Mouse (Mus musculus) neural tube, embryonic 12.5 days (tissue): ENCODE measurements around the gene Cxcl5. TPM values are rescaled to one million over a fixed set of nuclear protein-coding genes. Genes with fewer than 3 reads are reported as not detected.

Source experiments
- ATAC-seq: fragments of 200-750 bp; cut with Nextera tagmentation; 2 replicates; pipeline ENCODE4 v1.8.0; 2017; ENCODE audit warnings: low read depth, mild to moderate bottlenecking, moderate TSS enrichment, moderate library complexity; ENCODE audit not compliant: low FRiP score
- H3K27ac ChIP-seq: fragments of 300-500 bp; sonication (generic); 2 replicates; pipeline ENCODE4 v1.5.1; 2016
- H3K27me3 ChIP-seq: fragments of 300-500 bp; sonication (generic); replicated peaks from 2 replicates; pipeline ENCODE4 v1.6.1; 2016; ENCODE audit warnings: mild to moderate bottlenecking
- H3K36me3 ChIP-seq: fragments of 300-500 bp; sonication (generic); 2 replicates; pipeline ENCODE4 v1.6.1; 2016; ENCODE audit warnings: mild to moderate bottlenecking
- H3K4me1 ChIP-seq: fragments of 300-500 bp; sonication (generic); 2 replicates; pipeline ENCODE4 v1.6.1; 2016
- H3K4me2 ChIP-seq: fragments of 300-500 bp; sonication (generic); replicated peaks from 2 replicates; pipeline ENCODE4 v1.6.1; 2016; ENCODE audit warnings: mild to moderate bottlenecking
- H3K4me3 ChIP-seq: fragments of 300-500 bp; sonication (generic); 2 replicates; pipeline ENCODE4 v1.5.1; 2016
- H3K9ac ChIP-seq: fragments of 300-500 bp; sonication (generic); 2 replicates; pipeline ENCODE4 v1.6.1; 2016; ENCODE audit warnings: mild to moderate bottlenecking
- H3K9me3 ChIP-seq: fragments of 300-500 bp; sonication (generic); 2 replicates; pipeline ENCODE4 v1.6.1; 2016; ENCODE audit warnings: mild to moderate bottlenecking
- WGBS: fragments of 180-500 bp; shearing (Covaris S2); methylation state at CpG from one replicate; pipeline ENCODE4 v1.1.7; 2016; 5-methylcytosine and 5-hydroxymethylcytosine counted together
- polyA plus RNA-seq: library from polyadenylated mRNA; unstranded; fragments of >200 nt; fragmentation: Nextera tagmentation; extraction: Ambion mirVana; gene quantifications from 2 replicates; pipeline ENCODE4 v1.2.1, GENCODE M21; 2016

Cxcl5 gene
- polyA plus RNA-seq: 0.10 TPM in 1 of 2 replicates, not detected in the other

DNA sequence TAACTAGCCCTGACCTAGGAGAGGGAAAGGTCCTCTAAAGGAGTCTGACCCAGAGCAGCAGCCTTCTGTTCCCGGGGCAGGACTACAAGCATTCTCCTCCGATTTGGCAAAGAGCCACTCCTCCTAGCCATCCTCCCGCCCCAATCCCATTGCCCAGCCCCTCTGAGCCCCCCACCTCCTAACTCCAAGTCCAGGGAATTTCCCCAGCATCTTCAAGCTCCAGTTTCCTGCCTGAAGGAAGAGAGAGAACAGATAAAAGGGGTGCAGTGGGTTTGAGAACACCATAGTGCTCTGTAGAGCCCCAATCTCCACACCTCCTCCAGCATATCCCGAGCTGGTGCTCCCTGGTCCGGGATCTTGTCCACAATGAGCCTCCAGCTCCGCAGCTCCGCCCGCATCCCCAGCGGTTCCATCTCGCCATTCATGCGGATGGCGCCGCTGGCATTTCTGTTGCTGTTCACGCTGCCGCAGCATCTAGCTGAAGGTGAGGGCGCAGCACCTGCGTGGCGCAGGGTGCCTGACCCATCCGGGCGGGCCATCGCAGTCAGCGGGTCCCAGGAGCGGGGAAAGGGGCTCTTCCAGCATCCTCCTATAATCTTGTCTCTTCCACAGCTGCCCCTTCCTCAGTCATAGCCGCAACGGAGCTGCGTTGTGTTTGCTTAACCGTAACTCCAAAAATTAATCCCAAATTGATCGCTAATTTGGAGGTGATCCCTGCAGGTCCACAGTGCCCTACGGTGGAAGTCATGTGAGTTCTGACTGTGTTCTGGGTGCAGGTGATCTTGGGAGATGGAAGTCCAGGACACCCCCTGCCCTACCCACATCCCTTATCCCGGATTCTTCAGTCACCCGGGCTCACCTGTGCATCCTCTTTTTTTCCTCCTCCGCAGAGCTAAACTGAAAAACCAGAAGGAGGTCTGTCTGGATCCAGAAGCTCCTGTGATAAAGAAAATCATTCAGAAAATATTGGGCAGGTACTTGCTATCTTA lies at the start of gene Cxcl5:
Gene Cxcl5 (plus strand): TSS at position 284 of the 989 bp plus-strand sequence.
- ATAC-seq: peak; percentile 69
- Histone ChIP-seq H3K4me2 (peak within 1 kb of the TSS; percentile 79), H3K36me3 (no peaks in the 10 kb centered on the region), H3K27me3 (peaks cover 13% of the 10 kb centered on the region), H3K4me1 (peaks cover 10% of the 10 kb centered on the region), H3K27ac (no peak within 1 kb of the TSS), H3K4me3 (peak within 1 kb of the TSS; percentile 37), H3K9ac (peak within 1 kb of the TSS; percentile 55), H3K9me3 (no peaks in the 10 kb centered on the region)
- WGBS: 4% methylated on average over 32 of the region's 32 CpGs

DNA sequence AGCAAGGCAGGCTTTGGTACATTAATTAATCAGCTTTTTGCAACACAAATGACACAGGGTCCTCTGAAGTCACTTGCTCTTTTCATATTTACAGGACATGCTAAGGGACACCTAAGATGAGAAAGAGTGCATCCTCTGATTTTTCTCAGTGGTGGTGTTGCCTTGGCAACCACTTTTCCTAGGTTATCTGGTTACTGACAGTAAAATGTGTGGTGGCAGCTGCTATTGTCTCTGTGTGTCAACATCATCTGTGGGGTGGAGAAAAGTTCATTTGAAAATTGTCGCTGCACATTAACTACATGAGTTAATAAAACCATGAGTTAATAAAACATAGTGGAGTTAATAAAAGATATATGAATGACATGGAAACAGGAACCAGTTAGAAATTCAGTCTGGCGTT lies 47.8 kb upstream of the Cxcl5 start:
- no peaks in the 10 kb centered on the region for H3K27me3 ChIP-seq
- 85% methylated on average over 2 of the region's 2 CpGs for WGBS
- no peak overlapping the region for H3K4me2 ChIP-seq
- H3K9ac ChIP-seq: no peak overlapping the region
- ATAC-seq: no peak
- no peaks in the 10 kb centered on the region for H3K9me3 ChIP-seq
- H3K4me1 ChIP-seq: no peaks in the 10 kb centered on the region
- no peaks in the 10 kb centered on the region for H3K36me3 ChIP-seq
- no peak overlapping the region for H3K27ac ChIP-seq
- no peak overlapping the region for H3K4me3 ChIP-seq

DNA sequence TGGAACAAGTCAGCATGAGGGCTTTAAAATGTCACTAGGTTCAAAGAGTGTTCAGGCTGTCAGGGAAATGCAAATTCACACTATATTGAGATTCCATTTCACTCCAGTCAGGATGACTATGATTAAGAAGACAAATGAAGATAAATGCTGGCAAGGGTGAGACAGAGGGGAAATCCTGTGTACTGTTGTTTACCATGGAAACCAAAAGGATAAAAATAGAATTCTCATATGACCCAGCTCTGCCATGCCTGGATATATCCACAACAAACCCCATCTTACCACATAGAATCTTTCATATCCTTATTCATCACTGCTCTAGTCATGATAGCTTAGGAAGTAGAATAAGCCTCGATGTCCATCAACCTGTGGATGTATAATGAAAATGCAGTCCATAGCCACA lies 41.2 kb upstream of the Cxcl5 start:
- no peak for ATAC-seq
- no peak overlapping the region for H3K27ac ChIP-seq

GRCm38 (mm10) chr5:90722656-90723055 lies 36.5 kb upstream of the Cxcl5 start:
- no peak overlapping the region for H3K9ac ChIP-seq
- no peaks in the 10 kb centered on the region for H3K27me3 ChIP-seq
- no peak overlapping the region for H3K27ac ChIP-seq
- no peaks in the 10 kb centered on the region for H3K9me3 ChIP-seq
- no peaks in the 10 kb centered on the region for H3K4me1 ChIP-seq
- no peak overlapping the region for H3K4me3 ChIP-seq
- ATAC-seq: no peak
- 94% methylated on average over 3 of the region's 3 CpGs for WGBS
- no peaks in the 10 kb centered on the region for H3K36me3 ChIP-seq
- no peak overlapping the region for H3K4me2 ChIP-seq

More for the DNA sequence above, 41.2 kb upstream of the Cxcl5 start:
- Histone ChIP-seq H3K9ac (no peak overlapping the region), H3K4me3 (no peak overlapping the region), H3K27me3 (no peaks in the 10 kb centered on the region), H3K4me1 (no peaks in the 10 kb centered on the region), H3K9me3 (no peaks in the 10 kb centered on the region), H3K4me2 (no peak overlapping the region), H3K36me3 (no peaks in the 10 kb centered on the region)
- WGBS: 81% methylated on average over 1 of the region's 1 CpGs

DNA sequence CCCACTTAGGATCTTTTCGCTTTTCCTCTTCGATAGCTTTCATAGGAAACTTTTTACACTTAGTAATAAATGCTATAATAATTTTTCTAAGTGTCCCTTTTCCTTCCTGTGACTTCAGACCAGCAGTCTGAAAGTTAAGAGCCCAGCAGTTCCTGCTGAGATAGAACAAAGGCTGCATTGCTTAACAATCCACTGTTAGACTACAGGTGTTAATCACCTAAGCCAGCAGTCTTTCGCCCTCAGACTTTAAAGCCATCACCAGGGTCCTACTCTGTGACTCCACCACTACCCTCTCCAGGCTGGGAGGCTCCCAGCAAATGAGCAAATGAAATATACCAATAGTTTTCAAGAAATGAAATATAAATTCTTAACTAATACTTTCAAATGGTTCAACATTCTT lies 30.9 kb upstream of the Cxcl5 start:
- Histone ChIP-seq H3K4me1 (no peaks in the 10 kb centered on the region), H3K4me3 (no peak overlapping the region), H3K9me3 (no peaks in the 10 kb centered on the region), H3K27me3 (no peaks in the 10 kb centered on the region), H3K4me2 (no peak overlapping the region), H3K9ac (no peak overlapping the region), H3K27ac (no peak overlapping the region), H3K36me3 (no peaks in the 10 kb centered on the region)
- no peak for ATAC-seq
- 50% methylated on average over 3 of the region's 3 CpGs for WGBS

- H3K27ac ChIP-seq: no peak overlapping the region
- H3K4me3 ChIP-seq: no peak overlapping the region
- H3K36me3 ChIP-seq: no peaks in the 10 kb centered on the region
- no peak overlapping the region for H3K9ac ChIP-seq
- WGBS: 78% methylated on average over 4 of the region's 4 CpGs
- H3K4me1 ChIP-seq: no peaks in the 10 kb centered on the region
- no peak overlapping the region for H3K4me2 ChIP-seq
- H3K27me3 ChIP-seq: no peaks in the 10 kb centered on the region
- ATAC-seq: no peak
- no peaks in the 10 kb centered on the region for H3K9me3 ChIP-seq
Measured at GRCm38 (mm10) chr5:90731480-90731879, 27.7 kb upstream of the Cxcl5 start.

- WGBS: 87% methylated on average over 4 of the region's 4 CpGs
- H3K27me3 ChIP-seq: no peaks in the 10 kb centered on the region
- H3K27ac ChIP-seq: no peak overlapping the region
- no peak overlapping the region for H3K4me2 ChIP-seq
- no peaks in the 10 kb centered on the region for H3K36me3 ChIP-seq
- H3K4me1 ChIP-seq: no peaks in the 10 kb centered on the region
- ATAC-seq: no peak
- no peaks in the 10 kb centered on the region for H3K9me3 ChIP-seq
- H3K4me3 ChIP-seq: no peak overlapping the region
- H3K9ac ChIP-seq: no peak overlapping the region
Measured at GRCm38 (mm10) chr5:90742029-90742428, 17.1 kb upstream of the Cxcl5 start.

DNA sequence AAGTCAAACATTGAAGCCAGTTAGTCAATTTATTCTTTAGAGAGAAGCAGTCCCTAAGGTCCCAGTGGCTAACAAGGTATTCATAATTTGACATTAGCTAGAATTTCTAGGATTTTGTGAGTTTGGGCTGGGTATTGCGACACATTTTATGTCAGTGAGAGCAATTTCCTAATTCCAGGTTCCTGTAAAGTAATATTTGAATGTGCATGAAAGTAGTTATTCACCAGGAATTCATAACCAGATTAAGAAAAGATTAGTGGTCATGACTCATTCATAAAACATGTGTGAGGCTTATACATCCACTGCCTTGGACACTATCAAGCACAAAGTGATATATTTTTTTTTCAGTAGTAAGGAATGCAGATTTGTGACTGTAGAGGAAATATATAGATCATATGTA lies 5.2 kb upstream of the Cxcl5 start:
- WGBS: 93% methylated on average over 1 of the region's 1 CpGs

DNA sequence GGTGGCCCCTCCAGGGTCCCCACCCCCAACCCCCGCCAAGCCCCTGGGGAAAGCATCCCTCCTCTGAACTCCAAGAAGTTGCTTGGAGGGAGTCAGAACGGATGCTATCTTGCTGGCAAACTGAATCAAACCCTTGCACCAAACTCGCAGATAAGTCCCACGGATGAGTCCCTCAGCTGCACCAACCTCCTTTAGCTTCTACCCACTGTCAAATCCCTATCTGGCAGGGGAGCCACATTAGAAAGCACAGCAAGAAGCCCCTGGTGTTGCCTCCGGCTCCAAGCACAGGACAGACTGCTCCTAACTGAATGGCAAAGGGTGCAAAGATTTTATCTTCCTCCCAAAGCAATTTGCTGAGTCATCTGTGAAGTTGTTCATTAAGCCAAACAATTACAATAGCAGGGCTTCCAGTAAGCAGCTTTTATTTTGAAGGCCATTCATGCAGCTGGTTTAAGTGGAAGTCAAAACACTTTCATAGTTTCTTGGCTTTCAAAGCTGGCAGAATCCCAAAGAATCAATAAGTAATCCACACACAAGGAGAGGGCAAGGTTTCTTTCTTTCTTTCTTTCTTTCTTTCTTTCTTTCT lies 1.0 kb upstream of the Cxcl5 start:
- Histone ChIP-seq H3K9me3 (no peaks in the 10 kb centered on the region), H3K4me3 (no peak overlapping the region), H3K9ac (no peak overlapping the region), H3K27me3 (peaks cover 13% of the 10 kb centered on the region), H3K4me1 (peaks cover 10% of the 10 kb centered on the region), H3K36me3 (no peaks in the 10 kb centered on the region), H3K27ac (no peak overlapping the region), H3K4me2 (no peak overlapping the region)
- WGBS: 49% methylated on average over 5 of the region's 5 CpGs
- no peak for ATAC-seq

More for the DNA sequence above, 5.2 kb upstream of the Cxcl5 start:
- Histone ChIP-seq H3K27me3 (peaks cover 4% of the 10 kb centered on the region; the same call in 1 of the 2 replicates), H3K36me3 (no peaks in the 10 kb centered on the region), H3K4me3 (no peak overlapping the region), H3K27ac (no peak overlapping the region), H3K4me2 (no peak overlapping the region), H3K4me1 (peaks cover under 1% of the 10 kb centered on the region; the same call in 1 of the 2 replicates), H3K9me3 (no peaks in the 10 kb centered on the region), H3K9ac (no peak overlapping the region)
- no peak for ATAC-seq

GRCm38 (mm10) chr5:90760303-90760702 lies 1.1 kb downstream of the Cxcl5 start:
- no peak for ATAC-seq
- H3K4me1 ChIP-seq: peaks cover 10% of the 10 kb centered on the region
- no peak overlapping the region for H3K27ac ChIP-seq
- no peaks in the 10 kb centered on the region for H3K36me3 ChIP-seq
- H3K9ac ChIP-seq: no peak overlapping the region
- H3K9me3 ChIP-seq: no peaks in the 10 kb centered on the region
- H3K4me2 ChIP-seq: no peak overlapping the region
- no peak overlapping the region for H3K4me3 ChIP-seq
- WGBS: 60% methylated on average over 4 of the region's 4 CpGs
- peaks cover 13% of the 10 kb centered on the region for H3K27me3 ChIP-seq

- Histone ChIP-seq H3K9me3 (no peaks in the 10 kb centered on the region), H3K4me1 (peaks cover 10% of the 10 kb centered on the region), H3K4me3 (no peak overlapping the region), H3K27me3 (peaks cover 13% of the 10 kb centered on the region), H3K27ac (no peak overlapping the region), H3K36me3 (no peaks in the 10 kb centered on the region), H3K9ac (no peak overlapping the region), H3K4me2 (no peak overlapping the region)
- WGBS: 87% methylated on average over 2 of the region's 2 CpGs
- no peak for ATAC-seq
Measured at GRCm38 (mm10) chr5:90760844-90761243, 1.7 kb downstream of the Cxcl5 start.

DNA sequence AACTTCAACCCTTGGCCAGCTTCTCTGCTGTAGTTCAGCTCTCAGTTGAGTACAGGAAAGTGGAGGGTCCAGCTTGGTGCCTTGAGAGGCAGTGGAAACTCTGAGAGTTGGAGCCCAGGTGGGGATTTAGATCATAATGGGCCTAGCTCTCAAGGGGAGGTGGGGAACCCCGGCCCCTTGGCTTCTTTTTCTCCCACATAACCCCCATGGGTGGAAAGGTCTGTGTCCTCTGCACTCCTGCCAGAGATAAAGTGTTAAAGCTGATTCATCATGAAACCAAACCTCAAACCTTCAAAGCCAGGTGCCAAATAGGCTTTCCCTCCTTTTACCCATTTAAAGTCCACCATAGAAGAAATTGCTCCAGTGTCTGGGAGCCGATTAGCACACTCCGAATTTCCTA lies 2.7 kb downstream of the Cxcl5 start:
- ATAC-seq: no peak
- no peak overlapping the region for H3K4me2 ChIP-seq
- H3K9ac ChIP-seq: no peak overlapping the region
- no peak overlapping the region for H3K4me3 ChIP-seq
- peaks cover 13% of the 10 kb centered on the region for H3K27me3 ChIP-seq
- H3K27ac ChIP-seq: no peak overlapping the region
- H3K36me3 ChIP-seq: no peaks in the 10 kb centered on the region
- H3K9me3 ChIP-seq: no peaks in the 10 kb centered on the region
- H3K4me1 ChIP-seq: peaks cover 10% of the 10 kb centered on the region
- WGBS: 90% methylated on average over 3 of the region's 3 CpGs
